Mouse (Mus musculus) cortical plate, adult 2 months (tissue): Measurements from ENCODE around the gene Cnksr3.

Experiments used
- CTCF ChIP-seq: fragments of 200-500 bp; IDR thresholded peaks from 2 replicates; pipeline ENCODE4 v1.5.1; 2011; ENCODE audit warnings: mild to moderate bottlenecking, control low read depth, low read length; ENCODE audit not compliant: insufficient read depth; ENCODE audit errors: extremely low read depth
- POLR2A ChIP-seq: fragments of 200-500 bp; IDR thresholded peaks from 2 replicates; pipeline ENCODE4 v1.6.1; 2011; ENCODE audit warnings: mild to moderate bottlenecking, low read length, control low read depth; ENCODE audit not compliant: insufficient read depth; ENCODE audit errors: extremely low read depth

DNA sequence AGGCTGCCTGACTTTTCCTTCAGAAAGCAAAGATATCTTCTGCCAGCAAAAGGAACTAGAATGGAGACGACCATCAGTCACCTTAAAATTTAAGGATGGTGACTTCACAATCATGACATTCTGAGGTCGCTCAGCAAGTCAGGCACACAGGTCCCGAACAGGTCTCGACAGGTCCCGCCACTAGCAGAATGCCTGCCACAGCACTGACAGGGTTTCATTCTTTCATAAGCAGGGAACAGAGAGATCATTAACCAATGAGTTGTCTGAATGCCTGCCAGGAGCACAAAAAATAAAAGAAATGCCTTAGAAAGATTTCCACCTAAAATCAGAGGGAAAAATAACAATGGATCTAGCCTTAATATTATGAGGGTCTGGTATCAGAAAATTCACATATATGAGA lies 31.7 kb downstream of the Cnksr3 start:
- no peak for TF ChIP-seq POLR2A
- no peak for TF ChIP-seq CTCF
